Mouse (Mus musculus) intestine, embryonic 16.5 days (tissue): ENCODE data around the gene Whamm. TPM values are rescaled to one million over a fixed set of nuclear protein-coding genes. Genes with fewer than 3 reads are reported as not detected.

Experiments used
- ATAC-seq: fragments of 200-750 bp; cut with Nextera tagmentation; 2 replicates; pipeline ENCODE4 v1.8.0; 2017; ENCODE audit warnings: moderate TSS enrichment, moderate library complexity
- H3K27ac ChIP-seq: fragments of 300-500 bp; sonication (generic); 2 replicates; pipeline ENCODE4 v1.5.1; 2014; ENCODE audit warnings: mild to moderate bottlenecking, low read length
- H3K27me3 ChIP-seq: fragments of 300-500 bp; sonication (generic); replicated peaks from 2 replicates; pipeline ENCODE4 v1.6.1; 2014; ENCODE audit warnings: low read length, control low read depth, mixed read lengths; ENCODE audit not compliant: control insufficient read depth, insufficient read depth
- H3K36me3 ChIP-seq: fragments of 300-500 bp; sonication (generic); 2 replicates; pipeline ENCODE4 v1.6.1; 2014; ENCODE audit warnings: low read length, control low read depth; ENCODE audit not compliant: control insufficient read depth, insufficient read depth
- H3K4me1 ChIP-seq: fragments of 300-500 bp; sonication (generic); 2 replicates; pipeline ENCODE4 v1.6.1; 2014; ENCODE audit warnings: low read length, control low read depth, mixed read lengths; ENCODE audit not compliant: control insufficient read depth, insufficient read depth
- H3K4me2 ChIP-seq: fragments of 300-500 bp; sonication (generic); 2 replicates; pipeline ENCODE4 v1.6.1; 2014; ENCODE audit warnings: low read depth, low read length, control low read depth
- H3K4me3 ChIP-seq: fragments of 300-500 bp; sonication (generic); 2 replicates; pipeline ENCODE4 v1.5.1; 2014; ENCODE audit warnings: mild to moderate bottlenecking, low read length
- H3K9ac ChIP-seq: fragments of 300-500 bp; sonication (generic); 2 replicates; pipeline ENCODE4 v1.6.1; 2014; ENCODE audit warnings: low read depth, low read length
- H3K9me3 ChIP-seq: fragments of 300-500 bp; sonication (generic); 2 replicates; pipeline ENCODE4 v1.6.1; 2016; ENCODE audit warnings: low read length, control low read depth; ENCODE audit not compliant: control insufficient read depth
- WGBS: fragments of 180-500 bp; shearing (Covaris S2); extraction: QIAGEN DNeasy Blood & Tissue Kit; methylation state at CpG from one replicate; pipeline ENCODE4 v1.1.7; 2014; 5-methylcytosine and 5-hydroxymethylcytosine counted together
- polyA plus RNA-seq: library from polyadenylated mRNA; unstranded; fragments of >200 nt; fragmentation: Nextera tagmentation; extraction: Ambion mirVana; gene quantifications from 2 replicates; pipeline ENCODE4 v1.2.1, GENCODE M21; 2015

The Whamm gene
- 1.4 and 1.9 TPM in 2 replicates for polyA plus RNA-seq

DNA sequence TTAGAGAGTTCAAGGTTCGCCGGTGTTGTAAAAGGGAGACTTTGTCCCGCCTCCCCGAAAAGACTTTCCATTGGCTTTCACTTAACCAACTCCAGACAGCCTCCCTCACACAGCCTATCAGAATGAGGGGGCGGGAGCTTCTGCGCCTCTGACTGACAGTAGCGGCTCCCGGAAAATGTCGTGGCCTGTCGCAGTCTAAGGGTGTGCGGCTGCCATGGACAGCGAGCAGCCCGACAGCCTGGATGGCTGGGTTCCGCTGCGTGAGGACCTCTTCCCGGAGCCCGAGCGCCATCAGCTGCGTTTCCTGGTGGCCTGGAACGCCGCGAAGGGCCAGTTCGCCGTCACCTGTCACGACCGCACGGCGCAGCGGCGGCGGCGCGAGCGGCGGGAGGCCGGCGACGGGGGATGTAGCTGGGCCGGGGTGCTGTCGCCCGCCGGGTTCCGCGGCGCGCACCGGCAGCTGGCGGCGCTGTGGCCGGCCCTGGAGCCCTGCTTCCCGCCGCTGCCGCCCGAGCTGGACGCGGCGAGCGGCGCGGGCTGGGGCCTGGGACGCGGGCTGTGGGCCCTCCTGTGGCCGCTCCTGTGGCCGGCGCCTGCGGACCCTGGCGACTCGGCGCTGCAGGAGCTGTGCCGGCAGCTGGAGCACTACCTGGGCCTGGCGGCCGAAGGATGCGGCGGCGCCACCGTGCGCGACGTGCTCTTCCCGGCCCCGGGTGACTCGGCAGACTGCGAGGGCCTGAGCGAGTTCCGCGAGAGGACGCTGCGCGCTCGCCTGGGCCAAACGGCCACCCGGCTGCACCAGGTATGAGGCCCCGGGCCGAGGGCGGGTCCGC, at the start of gene Whamm:
TSS of gene Whamm (plus strand) at position 159 of the 833 bp plus-strand sequence.
- Histone ChIP-seq H3K4me3 (peak within 1 kb of the TSS; percentile 93), H3K9ac (peak within 1 kb of the TSS; percentile 85), H3K36me3 (no peaks in the 10 kb centered on the region), H3K27ac (peak within 1 kb of the TSS; percentile 97), H3K4me2 (peak within 1 kb of the TSS; percentile 80), H3K27me3 (no peaks in the 10 kb centered on the region), H3K4me1 (peaks cover 8% of the 10 kb centered on the region; the same call in 1 of the 2 replicates), H3K9me3 (no peaks in the 10 kb centered on the region)
- ATAC-seq: peak; percentile 99
- under 1% methylated on average over 85 of the region's 96 CpGs for WGBS

GRCm38 (mm10) chr7:81523008-81523662, 47.9 kb upstream of the Whamm start:
- H3K9me3 ChIP-seq: no peaks in the 10 kb centered on the region
- peak overlapping the region; percentile 80 for H3K9ac ChIP-seq
- WGBS: 0% methylated on average over 31 of the region's 31 CpGs

DNA sequence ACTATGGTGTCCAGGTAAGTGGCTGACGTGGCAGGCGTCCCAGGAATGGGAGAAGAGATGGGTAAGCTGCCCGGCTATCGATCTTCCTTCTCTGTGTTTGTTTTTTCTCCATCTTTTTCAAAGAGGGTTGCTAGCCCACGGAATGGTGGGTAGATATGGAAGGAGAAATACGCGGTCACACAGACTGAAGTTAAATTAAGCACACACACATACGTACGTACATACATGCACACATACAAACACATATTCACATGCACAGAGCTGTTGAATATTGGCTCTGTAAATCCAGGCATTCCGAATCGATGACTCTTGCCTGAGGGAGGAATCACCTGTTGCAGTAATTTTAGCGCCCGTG, 47.4 kb upstream of the Whamm start:
- peaks cover 7% of the 10 kb centered on the region for H3K36me3 ChIP-seq
- peak overlapping the region; percentile 60 for H3K4me3 ChIP-seq
- no peaks in the 10 kb centered on the region for H3K27me3 ChIP-seq
- H3K4me2 ChIP-seq: peak overlapping the region; percentile 64
- no peak; the same call in 1 of the 2 replicates for ATAC-seq
- H3K27ac ChIP-seq: peak overlapping the region; percentile 95
- no peaks in the 10 kb centered on the region for H3K9me3 ChIP-seq
- peaks cover 8% of the 10 kb centered on the region for H3K4me1 ChIP-seq
- WGBS: 8% methylated on average over 13 of the region's 13 CpGs
- H3K9ac ChIP-seq: peak overlapping the region; percentile 80

More at GRCm38 (mm10) chr7:81523008-81523662, 47.9 kb upstream of the Whamm start:
- peaks cover 7% of the 10 kb centered on the region for H3K36me3 ChIP-seq
- peak overlapping the region; percentile 64 for H3K4me2 ChIP-seq
- H3K4me1 ChIP-seq: peaks cover 8% of the 10 kb centered on the region
- H3K27me3 ChIP-seq: no peaks in the 10 kb centered on the region
- peak; percentile 99 for ATAC-seq
- peak overlapping the region; percentile 60 for H3K4me3 ChIP-seq
- H3K27ac ChIP-seq: peak overlapping the region; percentile 95

GRCm38 (mm10) chr7:81528918-81529317, 42.1 kb upstream of the Whamm start:
- ATAC-seq: no peak
- Histone ChIP-seq H3K4me1 (peaks cover 8% of the 10 kb centered on the region), H3K27me3 (no peaks in the 10 kb centered on the region), H3K9me3 (0 out of 2 replicates have a peak, but pooled peaks cover under 1% of the 10 kb centered on the region), H3K4me2 (no peak overlapping the region), H3K36me3 (peaks cover 45% of the 10 kb centered on the region), H3K9ac (no peak overlapping the region), H3K4me3 (no peak overlapping the region), H3K27ac (no peak overlapping the region)
- WGBS: 88% methylated on average over 8 of the region's 8 CpGs

DNA sequence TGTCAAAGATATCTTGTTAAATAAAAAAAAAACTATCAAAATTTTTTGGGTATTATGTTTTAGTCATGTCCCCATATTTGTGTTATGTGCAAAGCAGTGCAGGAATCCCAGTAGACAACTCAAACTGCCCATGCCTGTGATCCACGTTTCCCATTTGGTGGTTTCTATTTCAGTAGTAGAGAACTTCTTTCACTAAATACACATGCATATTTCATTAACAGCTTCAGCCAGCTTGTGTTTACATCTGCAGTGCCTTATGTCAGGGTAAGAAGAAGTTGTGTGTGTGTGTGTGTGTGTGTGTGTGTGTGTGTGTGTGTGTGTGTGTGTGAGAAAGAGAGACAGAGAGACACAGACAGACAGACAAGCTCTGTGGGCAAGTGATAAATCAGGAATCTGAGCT, 39.6 kb upstream of the Whamm start:
- no peak overlapping the region for H3K27ac ChIP-seq
- peaks cover 46% of the 10 kb centered on the region for H3K36me3 ChIP-seq
- H3K4me1 ChIP-seq: no peaks in the 10 kb centered on the region
- peaks cover 6% of the 10 kb centered on the region; the same call in 1 of the 2 replicates for H3K9me3 ChIP-seq
- H3K27me3 ChIP-seq: no peaks in the 10 kb centered on the region
- H3K9ac ChIP-seq: no peak overlapping the region
- no peak overlapping the region for H3K4me3 ChIP-seq
- no peak for ATAC-seq
- WGBS: 84% methylated on average over 1 of the region's 1 CpGs
- no peak overlapping the region for H3K4me2 ChIP-seq

DNA sequence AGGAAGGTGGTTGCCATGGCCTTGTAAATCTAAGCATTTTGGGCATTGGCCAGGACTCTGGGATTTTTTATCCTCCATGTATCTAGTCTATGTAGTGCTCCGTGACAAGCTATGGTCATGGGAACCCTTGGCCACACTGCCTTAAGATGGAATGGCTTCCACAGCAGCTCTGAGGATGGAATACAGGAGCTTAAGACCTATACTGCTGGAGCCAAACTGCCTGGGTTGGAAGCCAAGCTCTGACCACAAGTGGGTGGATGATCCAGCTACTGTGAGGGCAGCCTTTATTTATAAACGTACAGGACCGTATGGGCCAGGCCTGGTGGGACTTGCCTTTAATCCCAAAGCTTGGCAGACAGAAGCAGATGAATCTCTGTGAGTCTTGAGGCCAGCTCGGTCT, 34.6 kb upstream of the Whamm start:
- H3K27me3 ChIP-seq: no peaks in the 10 kb centered on the region
- H3K4me3 ChIP-seq: no peak overlapping the region
- H3K9me3 ChIP-seq: peaks cover 6% of the 10 kb centered on the region; the same call in 1 of the 2 replicates
- no peaks in the 10 kb centered on the region for H3K4me1 ChIP-seq
- no peak overlapping the region for H3K9ac ChIP-seq
- ATAC-seq: no peak
- H3K4me2 ChIP-seq: no peak overlapping the region
- WGBS: 86% methylated on average over 4 of the region's 4 CpGs
- H3K36me3 ChIP-seq: peaks cover 25% of the 10 kb centered on the region
- H3K27ac ChIP-seq: no peak overlapping the region

GRCm38 (mm10) chr7:81538070-81538675, 32.9 kb upstream of the Whamm start:
- no peak overlapping the region for H3K4me3 ChIP-seq
- H3K27ac ChIP-seq: no peak overlapping the region
- H3K9ac ChIP-seq: no peak overlapping the region
- peaks cover 6% of the 10 kb centered on the region; the same call in 1 of the 2 replicates for H3K9me3 ChIP-seq
- no peak for ATAC-seq
- no peak overlapping the region for H3K4me2 ChIP-seq
- peaks cover 12% of the 10 kb centered on the region for H3K36me3 ChIP-seq
- H3K4me1 ChIP-seq: no peaks in the 10 kb centered on the region
- H3K27me3 ChIP-seq: no peaks in the 10 kb centered on the region
- WGBS: 78% methylated on average over 2 of the region's 2 CpGs

GRCm38 (mm10) chr7:81539565-81539964, 31.5 kb upstream of the Whamm start:
- H3K36me3 ChIP-seq: no peaks in the 10 kb centered on the region
- ATAC-seq: no peak
- H3K9me3 ChIP-seq: no peaks in the 10 kb centered on the region
- H3K27me3 ChIP-seq: no peaks in the 10 kb centered on the region
- no peak overlapping the region for H3K9ac ChIP-seq
- H3K4me3 ChIP-seq: no peak overlapping the region
- H3K27ac ChIP-seq: no peak overlapping the region
- WGBS: 26% methylated on average over 2 of the region's 2 CpGs
- H3K4me1 ChIP-seq: no peaks in the 10 kb centered on the region
- H3K4me2 ChIP-seq: no peak overlapping the region

GRCm38 (mm10) chr7:81540999-81541398, 30.1 kb upstream of the Whamm start:
- no peak for ATAC-seq
- no peaks in the 10 kb centered on the region for H3K27me3 ChIP-seq
- H3K9ac ChIP-seq: no peak overlapping the region
- WGBS: 55% methylated on average over 1 of the region's 1 CpGs
- no peak overlapping the region for H3K27ac ChIP-seq
- H3K36me3 ChIP-seq: no peaks in the 10 kb centered on the region
- H3K4me3 ChIP-seq: no peak overlapping the region
- no peaks in the 10 kb centered on the region for H3K4me1 ChIP-seq
- no peak overlapping the region for H3K4me2 ChIP-seq
- H3K9me3 ChIP-seq: no peaks in the 10 kb centered on the region
